Mouse (Mus musculus): ENCODE data around the gene 4930402F06Rik. TPM values are rescaled to one million over a fixed set of nuclear protein-coding genes. Genes with fewer than 3 reads are reported as not detected.

4930402F06Rik gene
- polyA plus RNA-seq, 1 experiment, result not detected

GRCm38 (mm10) chr2:35367629-35368028, 29.3 kb downstream of the 4930402F06Rik start, which contains the start of gene 4930568D16Rik:
Gene 4930568D16Rik, minus strand, starts transcription at chr2:35367729.
- Histone ChIP-seq H3K4me3 (ENCODE audit: extremely low read depth, insufficient read depth, insufficient read length) (no peak within 1 kb of the TSS), H3K27ac (ENCODE audit: insufficient read depth, low read length) (no peak within 1 kb of the TSS), H3K36me3 (ENCODE audit: control insufficient read depth, insufficient read depth, low read length) (no peaks in the 10 kb centered on the region), H3K4me1 (ENCODE audit: control insufficient read depth, insufficient read depth, insufficient read length) (no peaks in the 10 kb centered on the region), H3K27me3 (ENCODE audit: control insufficient read depth, insufficient read depth, low read length) (no peaks in the 10 kb centered on the region)
- 86% methylated on average over 2 of the region's 2 CpGs for WGBS
- TF ChIP-seq POLR2A (IDR thresholded peaks at IDR 0.05; ENCODE audit: low read depth, low read length), result no peak
- TF ChIP-seq CTCF (IDR thresholded peaks at IDR 0.05; ENCODE audit: extremely low read depth, insufficient read depth, insufficient read length, insufficient replicate concordance), result no peak
- DNase-seq (ENCODE audit: low read depth in 1 of 2, low spot score in 2 of 2), result no peak

- no peaks in the 10 kb centered on the region for H3K27me3 ChIP-seq (ENCODE audit: control insufficient read depth, insufficient read depth, low read length)
- no peaks in the 10 kb centered on the region for H3K36me3 ChIP-seq (ENCODE audit: control insufficient read depth, insufficient read depth, low read length)
- peak in 1 of 2 experiments; percentile 32 for DNase-seq (ENCODE audit: low read depth in 1 of 2, low spot score in 2 of 2)
- TF ChIP-seq CTCF (IDR thresholded peaks at IDR 0.05; ENCODE audit: extremely low read depth, insufficient read depth, insufficient read length, insufficient replicate concordance), result peak; percentile 5; the same call in 1 of the 2 replicates
- TF ChIP-seq POLR2A (IDR thresholded peaks at IDR 0.05; ENCODE audit: low read depth, low read length), result no peak
- H3K27ac ChIP-seq (ENCODE audit: insufficient read depth, low read length), result no peak overlapping the region
- no peaks in the 10 kb centered on the region for H3K4me1 ChIP-seq (ENCODE audit: control insufficient read depth, insufficient read depth, insufficient read length)
- 25% methylated on average over 5 of the region's 5 CpGs for WGBS
- no peak overlapping the region for H3K4me3 ChIP-seq (ENCODE audit: extremely low read depth, insufficient read depth, insufficient read length)
These were observed 47.8 kb downstream of the 4930402F06Rik start for GRCm38 (mm10) chr2:35349184-35349583.

- 28% methylated on average over 2 of the region's 2 CpGs for WGBS
- Histone ChIP-seq H3K27ac (ENCODE audit: insufficient read depth, low read length) (no peak overlapping the region), H3K4me1 (ENCODE audit: control insufficient read depth, insufficient read depth, insufficient read length) (peaks cover 3% of the 10 kb centered on the region; the same call in 1 of the 2 replicates), H3K4me3 (ENCODE audit: extremely low read depth, insufficient read depth, insufficient read length) (no peak overlapping the region), H3K36me3 (ENCODE audit: control insufficient read depth, insufficient read depth, low read length) (no peaks in the 10 kb centered on the region), H3K27me3 (ENCODE audit: control insufficient read depth, insufficient read depth, low read length) (no peaks in the 10 kb centered on the region)
- TF ChIP-seq CTCF (IDR thresholded peaks at IDR 0.05; ENCODE audit: extremely low read depth, insufficient read depth, insufficient read length, insufficient replicate concordance), result no peak
- no peak for TF ChIP-seq POLR2A (IDR thresholded peaks at IDR 0.05; ENCODE audit: low read depth, low read length)
- DNase-seq (ENCODE audit: low read depth in 1 of 2, low spot score in 2 of 2), result no peak
These were observed 51.0 kb downstream of the 4930402F06Rik start for GRCm38 (mm10) chr2:35345984-35346383.

- no peak overlapping the region for H3K27ac ChIP-seq (ENCODE audit: insufficient read depth, low read length)
- no peak for DNase-seq (ENCODE audit: low read depth in 1 of 2, low spot score in 2 of 2)
- 62% methylated on average over 3 of the region's 3 CpGs for WGBS
- no peaks in the 10 kb centered on the region for H3K36me3 ChIP-seq (ENCODE audit: control insufficient read depth, insufficient read depth, low read length)
- no peaks in the 10 kb centered on the region for H3K27me3 ChIP-seq (ENCODE audit: control insufficient read depth, insufficient read depth, low read length)
- H3K4me1 ChIP-seq (ENCODE audit: control insufficient read depth, insufficient read depth, insufficient read length), result peaks cover 3% of the 10 kb centered on the region; the same call in 1 of the 2 replicates
- TF ChIP-seq CTCF (IDR thresholded peaks at IDR 0.05; ENCODE audit: extremely low read depth, insufficient read depth, insufficient read length, insufficient replicate concordance), result no peak
- no peak for TF ChIP-seq POLR2A (IDR thresholded peaks at IDR 0.05; ENCODE audit: low read depth, low read length)
- H3K4me3 ChIP-seq (ENCODE audit: extremely low read depth, insufficient read depth, insufficient read length), result no peak overlapping the region
These were observed 54.4 kb downstream of the 4930402F06Rik start for GRCm38 (mm10) chr2:35342605-35343004.

- H3K27ac ChIP-seq (ENCODE audit: insufficient read depth, low read length), result peak overlapping the region; percentile 0; the same call in 1 of the 2 replicates
- no peak overlapping the region for H3K4me3 ChIP-seq (ENCODE audit: extremely low read depth, insufficient read depth, insufficient read length)
- WGBS, result 75% methylated on average over 6 of the region's 6 CpGs
- TF ChIP-seq CTCF (IDR thresholded peaks at IDR 0.05; ENCODE audit: extremely low read depth, insufficient read depth, insufficient read length, insufficient replicate concordance), result no peak
- TF ChIP-seq POLR2A (IDR thresholded peaks at IDR 0.05; ENCODE audit: low read depth, low read length), result no peak
- H3K36me3 ChIP-seq (ENCODE audit: control insufficient read depth, insufficient read depth, low read length), result no peaks in the 10 kb centered on the region
- DNase-seq (ENCODE audit: low read depth in 1 of 2, low spot score in 2 of 2), result no peak
- H3K27me3 ChIP-seq (ENCODE audit: control insufficient read depth, insufficient read depth, low read length), result no peaks in the 10 kb centered on the region
- H3K4me1 ChIP-seq (ENCODE audit: control insufficient read depth, insufficient read depth, insufficient read length), result peaks cover 5% of the 10 kb centered on the region; the same call in 1 of the 2 replicates
These were observed 58.3 kb downstream of the 4930402F06Rik start for GRCm38 (mm10) chr2:35338707-35339106.

GRCm38 (mm10) chr2:35338036-35338435, 58.9 kb downstream of the 4930402F06Rik start:
- Histone ChIP-seq H3K27ac (ENCODE audit: insufficient read depth, low read length) (peak overlapping the region; percentile 0; the same call in 1 of the 2 replicates), H3K27me3 (ENCODE audit: control insufficient read depth, insufficient read depth, low read length) (no peaks in the 10 kb centered on the region), H3K4me1 (ENCODE audit: control insufficient read depth, insufficient read depth, insufficient read length) (peaks cover 5% of the 10 kb centered on the region; the same call in 1 of the 2 replicates), H3K36me3 (ENCODE audit: control insufficient read depth, insufficient read depth, low read length) (no peaks in the 10 kb centered on the region), H3K4me3 (ENCODE audit: extremely low read depth, insufficient read depth, insufficient read length) (no peak overlapping the region)
- no peak for DNase-seq (ENCODE audit: low read depth in 1 of 2, low spot score in 2 of 2)
- 55% methylated on average over 1 of the region's 1 CpGs for WGBS
- TF ChIP-seq POLR2A (IDR thresholded peaks at IDR 0.05; ENCODE audit: low read depth, low read length), result no peak
- TF ChIP-seq CTCF (IDR thresholded peaks at IDR 0.05; ENCODE audit: extremely low read depth, insufficient read depth, insufficient read length, insufficient replicate concordance), result no peak

GRCm38 (mm10) chr2:35337419-35337818, 59.6 kb downstream of the 4930402F06Rik start:
- no peak for DNase-seq (ENCODE audit: low read depth in 1 of 2, low spot score in 2 of 2)
- TF ChIP-seq POLR2A (IDR thresholded peaks at IDR 0.05; ENCODE audit: low read depth, low read length), result no peak
- no peak overlapping the region for H3K4me3 ChIP-seq (ENCODE audit: extremely low read depth, insufficient read depth, insufficient read length)
- peak overlapping the region; percentile 70 for H3K27ac ChIP-seq (ENCODE audit: insufficient read depth, low read length)
- WGBS, result 76% methylated on average over 10 of the region's 10 CpGs
- peaks cover 5% of the 10 kb centered on the region; the same call in 1 of the 2 replicates for H3K4me1 ChIP-seq (ENCODE audit: control insufficient read depth, insufficient read depth, insufficient read length)
- H3K36me3 ChIP-seq (ENCODE audit: control insufficient read depth, insufficient read depth, low read length), result no peaks in the 10 kb centered on the region
- H3K27me3 ChIP-seq (ENCODE audit: control insufficient read depth, insufficient read depth, low read length), result no peaks in the 10 kb centered on the region
